Mouse (Mus musculus) myocyte (in vitro differentiated cells): ENCODE results near the gene Gm49322. TPM values are rescaled to one million over a fixed set of nuclear protein-coding genes. Genes with fewer than 3 reads are reported as not detected.

ENCODE experiments used
- H3K27me3 ChIP-seq: one replicate; pipeline ENCODE4 v1.6.1; 2011; ENCODE audit not compliant: control insufficient read depth, insufficient read depth, insufficient read length
- H3K36me3 ChIP-seq: one replicate; pipeline ENCODE4 v1.6.1; 2011; ENCODE audit not compliant: control insufficient read depth, insufficient read depth
- H3K4me2 ChIP-seq: one replicate; pipeline ENCODE4 v1.6.1; 2011; ENCODE audit warnings: low read depth, control low read depth
- H3K4me3 ChIP-seq: one replicate; pipeline ENCODE4 v1.5.1; 2011; ENCODE audit warnings: mild to moderate bottlenecking, control low read depth, moderate library complexity
- H3K79me2 ChIP-seq: one replicate; pipeline ENCODE4 v1.6.1; 2011; ENCODE audit not compliant: control insufficient read depth, insufficient read depth
- H3ac ChIP-seq: one replicate; pipeline ENCODE4 v1.6.1; 2011; ENCODE audit not compliant: control insufficient read depth, insufficient read length
- CEBPB ChIP-seq: IDR thresholded peaks from 2 replicates; pipeline ENCODE4 v1.6.1; 2011; ENCODE audit warnings: mild to moderate bottlenecking, moderate library complexity; ENCODE audit not compliant: poor library complexity, insufficient read depth, severe bottlenecking
- E2F4 ChIP-seq: IDR thresholded peaks from one replicate; pipeline ENCODE4 v1.6.1; 2011; ENCODE audit warnings: mild to moderate bottlenecking, control low read depth, moderate library complexity; ENCODE audit not compliant: insufficient read depth
- MAX ChIP-seq: IDR thresholded peaks from one replicate; pipeline ENCODE4 v1.6.1; 2011; ENCODE audit warnings: low read depth, mild to moderate bottlenecking, control low read depth
- MYOD1 ChIP-seq, 3 experiments: IDR thresholded peaks; one replicate each; pipeline ENCODE4 v1.6.1; 2011; ENCODE audit warnings: control low read depth in 2 of 3, low read depth in 2 of 3, mild to moderate bottlenecking in 2 of 3, moderate library complexity in 1 of 3; ENCODE audit not compliant: insufficient read length in 2 of 3, control insufficient read depth in 1 of 3
- MYOG ChIP-seq, 3 experiments: IDR thresholded peaks; one replicate each; pipeline ENCODE4 v1.6.1; 2011; ENCODE audit warnings: control low read depth in 2 of 3, low read depth in 2 of 3, mild to moderate bottlenecking in 2 of 3; ENCODE audit not compliant: insufficient read length in 2 of 3, control insufficient read depth in 1 of 3, insufficient read depth in 1 of 3
- POLR2A ChIP-seq: IDR thresholded peaks from one replicate; pipeline ENCODE4 v1.6.1; 2011; ENCODE audit warnings: low read depth, mild to moderate bottlenecking, control low read depth, moderate library complexity; ENCODE audit not compliant: insufficient read length
- POLR2AphosphoS2 ChIP-seq: IDR thresholded peaks from one replicate; pipeline ENCODE4 v1.6.1; 2011; ENCODE audit warnings: low read depth, control low read depth; ENCODE audit not compliant: insufficient read length
- REST ChIP-seq: IDR thresholded peaks from one replicate; pipeline ENCODE4 v1.6.1; 2011; ENCODE audit warnings: mild to moderate bottlenecking, control low read depth, moderate library complexity; ENCODE audit not compliant: insufficient read depth, insufficient read length
- SRF ChIP-seq: IDR thresholded peaks from one replicate; pipeline ENCODE4 v1.6.1; 2011; ENCODE audit warnings: low read depth; ENCODE audit not compliant: control insufficient read depth, insufficient read length
- TCF12 ChIP-seq: IDR thresholded peaks from one replicate; pipeline ENCODE4 v1.6.1; 2011; ENCODE audit warnings: mild to moderate bottlenecking, control low read depth; ENCODE audit not compliant: poor library complexity, insufficient read depth, severe bottlenecking
- TCF3 ChIP-seq: IDR thresholded peaks from one replicate; pipeline ENCODE4 v1.6.1; 2011; ENCODE audit warnings: low read depth, control low read depth; ENCODE audit not compliant: insufficient read length
- USF1 ChIP-seq: IDR thresholded peaks from one replicate; pipeline ENCODE4 v1.6.1; 2011; ENCODE audit warnings: low read depth, mild to moderate bottlenecking, control low read depth, moderate library complexity
- polyA plus RNA-seq: library from polyadenylated mRNA; unstranded; fragments of >200 nt; fragmentation: generic; extraction: Trizol; gene quantifications from one replicate; pipeline ENCODE4 v1.2.1, GENCODE M21; 2012; ENCODE audit warnings: missing spikeins

Gene Gm49322
- polyA plus RNA-seq, 1 experiment = 1.0 TPM

GRCm38 (mm10) chr10:80663485-80664196 lies 57.8 kb downstream of the Gm49322 start:
- Histone ChIP-seq H3K4me3 (no peak overlapping the region), H3K27me3 (no peaks in the 10 kb centered on the region)

GRCm38 (mm10) chr10:80664197-80665015 lies 58.6 kb downstream of the Gm49322 start:
- no peak overlapping the region for H3K4me3 ChIP-seq
- no peaks in the 10 kb centered on the region for H3K79me2 ChIP-seq
- no peak overlapping the region for H3ac ChIP-seq
- H3K27me3 ChIP-seq = no peaks in the 10 kb centered on the region
- TF ChIP-seq POLR2AphosphoS2 (peak; percentile 90), MAX (no peak), SRF (no peak), REST (no peak), POLR2A (peak; percentile 58), E2F4 (no peak), TCF12 (peak; percentile 1), MYOD1 (IDR thresholded peaks at IDR 0.05; ENCODE audit: control insufficient read depth in 1 of 3, insufficient read length in 2 of 3, low read depth in 2 of 3) (peak in 1 of 3 experiments; percentile 72), TCF3 (no peak), USF1 (no peak), MYOG (IDR thresholded peaks at IDR 0.05; ENCODE audit: control insufficient read depth in 1 of 3, insufficient read depth in 1 of 3, insufficient read length in 2 of 3, low read depth in 2 of 3) (peak in 2 of 3 experiments; percentile 40 to 87), CEBPB (no peak)
- no peaks in the 10 kb centered on the region for H3K36me3 ChIP-seq
- peak overlapping the region; percentile 68 for H3K4me2 ChIP-seq

More at GRCm38 (mm10) chr10:80663485-80664196, 57.8 kb downstream of the Gm49322 start:
- no peaks in the 10 kb centered on the region for H3K79me2 ChIP-seq
- H3K4me2 ChIP-seq = peak overlapping the region; percentile 68
- H3K36me3 ChIP-seq = no peaks in the 10 kb centered on the region
- TF ChIP-seq CEBPB (no peak), USF1 (no peak), POLR2A (no peak), MYOD1 (IDR thresholded peaks at IDR 0.05; ENCODE audit: control insufficient read depth in 1 of 3, insufficient read length in 2 of 3, low read depth in 2 of 3) (no peak), TCF3 (no peak)
- no peak overlapping the region for H3ac ChIP-seq

- Histone ChIP-seq H3ac (no peak overlapping the region), H3K4me3 (no peak overlapping the region), H3K36me3 (no peaks in the 10 kb centered on the region), H3K79me2 (no peaks in the 10 kb centered on the region), H3K4me2 (peak overlapping the region; percentile 68), H3K27me3 (no peaks in the 10 kb centered on the region)
- TF ChIP-seq POLR2AphosphoS2 (no peak), REST (no peak), SRF (no peak), USF1 (no peak), MYOG (IDR thresholded peaks at IDR 0.05; ENCODE audit: control insufficient read depth in 1 of 3, insufficient read depth in 1 of 3, insufficient read length in 2 of 3, low read depth in 2 of 3) (no peak), TCF12 (no peak), CEBPB (no peak), E2F4 (no peak), MYOD1 (IDR thresholded peaks at IDR 0.05; ENCODE audit: control insufficient read depth in 1 of 3, insufficient read length in 2 of 3, low read depth in 2 of 3) (no peak), TCF3 (no peak), MAX (no peak), POLR2A (no peak)
Measured at GRCm38 (mm10) chr10:80665016-80665380, 59.2 kb downstream of the Gm49322 start.

Other genes with a start within 250 kb of the Gm49322 start
- 0.05 TPM for gene Plk5, start 249.6 kb upstream of the Gm49322 start, polyA plus RNA-seq
- 29.6 TPM for gene Mex3d, start 218.4 kb upstream of the Gm49322 start, polyA plus RNA-seq
- gene Mbd3, start 206.5 kb upstream of the Gm49322 start, polyA plus RNA-seq = 190 TPM
- 1,247 TPM for gene Uqcr11, start 199.2 kb upstream of the Gm49322 start, polyA plus RNA-seq
- 67.5 TPM for gene Tcf3, start 172.4 kb upstream of the Gm49322 start, polyA plus RNA-seq
- not detected for gene Onecut3, start 111.2 kb upstream of the Gm49322 start, polyA plus RNA-seq
- 0.08 TPM for gene Atp8b3, start 66.9 kb upstream of the Gm49322 start, polyA plus RNA-seq
- gene Rexo1, start 44.5 kb upstream of the Gm49322 start, polyA plus RNA-seq = 18.8 TPM
- 16.0 TPM for gene Klf16, start 28.7 kb upstream of the Gm49322 start, polyA plus RNA-seq
- 111 TPM for gene Abhd17a, start 15.7 kb upstream of the Gm49322 start, polyA plus RNA-seq
- 141 TPM for gene Scamp4, start 3.1 kb upstream of the Gm49322 start, polyA plus RNA-seq
- gene Adat3, start 3.1 kb upstream of the Gm49322 start, polyA plus RNA-seq = 5.7 TPM
- 178 TPM for gene Csnk1g2, start 16.8 kb downstream of the Gm49322 start, polyA plus RNA-seq
- 55.9 TPM for gene Btbd2, start 51.0 kb downstream of the Gm49322 start, polyA plus RNA-seq
- 119 TPM for gene Mknk2, start 72.1 kb downstream of the Gm49322 start, polyA plus RNA-seq
- gene Mob3a, start 96.0 kb downstream of the Gm49322 start, polyA plus RNA-seq = 25.1 TPM
- 1.9 TPM for gene Izumo4, start 96.2 kb downstream of the Gm49322 start, polyA plus RNA-seq
- gene Ap3d1, start 136.2 kb downstream of the Gm49322 start, polyA plus RNA-seq = 68.0 TPM
- gene Dot1l, start 149.2 kb downstream of the Gm49322 start, polyA plus RNA-seq = 20.6 TPM
- 93.1 TPM for gene Sf3a2, start 192.2 kb downstream of the Gm49322 start, polyA plus RNA-seq
- 69.6 TPM for gene Plekhj1, start 192.6 kb downstream of the Gm49322 start, polyA plus RNA-seq
- 0.76 TPM for gene Amh, start 199.2 kb downstream of the Gm49322 start, polyA plus RNA-seq
- gene Jsrp1, start 207.5 kb downstream of the Gm49322 start, polyA plus RNA-seq = 343 TPM
- 1,349 TPM for gene Oaz1, start 220.6 kb downstream of the Gm49322 start, polyA plus RNA-seq
- gene Lingo3, start 238.0 kb downstream of the Gm49322 start, polyA plus RNA-seq = 0.05 TPM
- 150 TPM for gene Lsm7, start 249.2 kb downstream of the Gm49322 start, polyA plus RNA-seq
- gene Sppl2b, start 249.3 kb downstream of the Gm49322 start, polyA plus RNA-seq = 31.0 TPM